Mouse (Mus musculus): Measurements from ENCODE around the gene Mindy3. TPM values are rescaled to one million over a fixed set of nuclear protein-coding genes. Genes with fewer than 3 reads are reported as not detected.

Gene Mindy3
- polyA plus RNA-seq, 1 experiment: 25.5 TPM

DNA sequence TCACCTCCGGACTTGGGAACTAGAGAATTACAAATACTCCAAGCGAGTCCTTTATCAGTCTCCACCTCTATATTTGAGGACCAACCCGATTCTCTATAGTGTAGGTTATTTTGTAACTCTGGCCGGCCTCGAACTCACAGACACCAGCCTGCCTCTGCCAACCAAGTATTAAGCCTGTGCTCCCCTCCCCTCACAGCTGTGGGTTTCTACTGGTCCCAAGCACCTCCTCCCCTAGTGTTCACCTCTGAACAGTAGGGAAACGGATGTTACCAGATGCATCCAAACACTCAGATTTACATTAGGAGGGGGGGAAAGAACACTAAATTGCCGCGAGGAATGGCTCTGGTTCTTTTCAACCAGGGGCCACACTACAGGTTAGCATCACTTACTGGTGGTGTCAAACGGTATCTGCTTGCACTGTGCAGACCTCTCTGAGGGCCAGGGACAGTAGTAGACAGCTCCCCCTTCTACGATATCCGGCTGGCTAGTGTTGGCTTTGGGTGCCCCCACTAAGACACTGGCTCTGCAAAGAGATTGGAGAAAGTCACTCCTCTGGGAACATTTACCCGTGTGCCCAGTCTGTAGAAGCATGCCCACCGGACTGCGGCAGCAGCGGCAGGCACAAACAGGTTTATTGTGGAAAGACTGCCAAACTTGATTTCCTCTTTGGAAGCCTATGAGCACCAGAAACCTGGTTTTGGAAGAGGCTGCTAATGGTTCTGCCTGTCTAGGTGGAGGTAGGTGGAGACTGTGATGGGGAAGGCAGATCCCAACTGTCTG lies 118.6 kb downstream of the Mindy3 start:
- Histone ChIP-seq H3K27me3 (ENCODE audit: control insufficient read depth, insufficient read depth, low read length) (peaks cover 7% of the 10 kb centered on the region), H3K27ac (ENCODE audit: insufficient read depth, low read length) (no peak overlapping the region), H3K4me1 (ENCODE audit: control insufficient read depth, insufficient read depth, insufficient read length) (peaks cover 6% of the 10 kb centered on the region), H3K36me3 (ENCODE audit: control insufficient read depth, insufficient read depth, low read length) (no peaks in the 10 kb centered on the region), H3K4me3 (ENCODE audit: extremely low read depth, insufficient read depth, insufficient read length) (no peak overlapping the region)
- TF ChIP-seq CTCF (IDR thresholded peaks at IDR 0.05; ENCODE audit: extremely low read depth, insufficient read depth, insufficient read length, insufficient replicate concordance): no peak
- no peak for TF ChIP-seq POLR2A (IDR thresholded peaks at IDR 0.05; ENCODE audit: low read depth, low read length)
- WGBS: 71% methylated on average over 15 of the region's 15 CpGs
- DNase-seq (ENCODE audit: low read depth in 1 of 2, low spot score in 2 of 2): no peak

DNA sequence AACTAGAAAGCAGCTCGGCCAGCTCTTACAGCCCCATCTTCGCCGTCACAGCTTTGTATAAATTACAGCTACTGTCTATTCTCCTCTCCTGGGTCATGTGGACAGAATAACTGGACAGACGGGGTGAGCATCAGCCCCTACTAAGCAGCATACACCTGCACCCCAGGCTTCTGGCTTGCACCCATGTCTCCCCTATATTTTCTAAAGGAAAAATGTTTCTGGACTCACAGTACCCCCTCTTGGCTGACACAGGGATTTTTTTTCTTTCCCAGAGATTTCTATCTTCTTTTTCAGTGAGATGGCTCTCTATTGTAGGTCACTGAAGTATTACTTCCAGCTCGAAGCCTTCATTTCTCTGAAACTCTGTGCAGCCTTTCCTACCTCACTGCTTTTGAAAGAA lies 122.0 kb downstream of the Mindy3 start:
- H3K4me3 ChIP-seq (ENCODE audit: extremely low read depth, insufficient read depth, insufficient read length): no peak overlapping the region
- WGBS: 79% methylated on average over 5 of the region's 5 CpGs
- no peak for DNase-seq (ENCODE audit: low read depth in 1 of 2, low spot score in 2 of 2)
- TF ChIP-seq POLR2A (IDR thresholded peaks at IDR 0.05; ENCODE audit: low read depth, low read length): no peak
- TF ChIP-seq CTCF (IDR thresholded peaks at IDR 0.05; ENCODE audit: extremely low read depth, insufficient read depth, insufficient read length, insufficient replicate concordance): no peak
- H3K27me3 ChIP-seq (ENCODE audit: control insufficient read depth, insufficient read depth, low read length): peaks cover 7% of the 10 kb centered on the region
- no peak overlapping the region for H3K27ac ChIP-seq (ENCODE audit: insufficient read depth, low read length)
- H3K4me1 ChIP-seq (ENCODE audit: control insufficient read depth, insufficient read depth, insufficient read length): peaks cover 6% of the 10 kb centered on the region
- no peaks in the 10 kb centered on the region for H3K36me3 ChIP-seq (ENCODE audit: control insufficient read depth, insufficient read depth, low read length)

Other genes with a start within 250 kb of the Mindy3 start
- 3.8 and 5.1 TPM in 2 replicates for gene Itga8, start 117.5 kb downstream of the Mindy3 start, polyA plus RNA-seq (2012; rRNA removed)

Data from spleen, adult 2 months (tissue).